28 mouse cellular contexts compared by ENCODE assay signal in genomic region chr7:106733717-106734116, GRCm38 (mm10). TPM values are rescaled to one million over a fixed set of nuclear protein-coding genes. Genes with fewer than 3 reads are reported as not detected.
DNase-seq lines count a peak whose midpoint lies in the region; ATAC-seq and TF ChIP-seq lines count a peak whose summit lies in the region.
"Had no signal": no experiment of that assay in that cellular context is flagged by ENCODE, and none has a peak within 500 bp of the region (broad histone marks: within the 10 kb centered on the region; RNA-seq: fewer than 3 reads in every experiment).

No protein-coding gene starts in this region.

- 17% methylated on average over 2 of the region's 2 CpGs for WGBS in intestine, embryonic 15.5 days
- 24% methylated on average over 2 of the region's 2 CpGs for WGBS in intestine, embryonic 16.5 days
- WGBS in intestine, postnatal 0 days: 12% methylated on average over 2 of the region's 2 CpGs
- 10% methylated on average over 2 of the region's 2 CpGs for WGBS in large intestine, adult 2 months

- H3K27ac ChIP-seq in intestine, embryonic 15.5 days: no peak overlapping the region
- no peak overlapping the region for H3K27ac ChIP-seq in intestine, embryonic 16.5 days (ENCODE audit: low read length)
- no peak overlapping the region for H3K27ac ChIP-seq in intestine, postnatal 0 days (ENCODE audit: low read depth, low read length)

- no peaks in the 10 kb centered on the region for H3K27me3 ChIP-seq in intestine, embryonic 15.5 days (replicated peaks)
- H3K27me3 ChIP-seq in intestine, embryonic 16.5 days (replicated peaks; ENCODE audit: control insufficient read depth, insufficient read depth, low read length): no peaks in the 10 kb centered on the region
- H3K27me3 ChIP-seq in intestine, postnatal 0 days (replicated peaks; ENCODE audit: control insufficient read depth, insufficient read depth, low read length): peaks cover 10% of the 10 kb centered on the region; the same call in 1 of the 2 replicates
- H3K27me3 ChIP-seq: CH12.LX had no signal

- H3K4me1 ChIP-seq in intestine, embryonic 15.5 days (replicated peaks): no peaks in the 10 kb centered on the region
- H3K4me1 ChIP-seq in intestine, embryonic 16.5 days (ENCODE audit: control insufficient read depth, insufficient read depth, low read length): 0 out of 2 replicates have a peak, but pooled peaks cover 3% of the 10 kb centered on the region
- H3K4me1 ChIP-seq in intestine, postnatal 0 days (replicated peaks; ENCODE audit: control insufficient read depth, insufficient read depth, low read length): no peaks in the 10 kb centered on the region

- H3K9me3 ChIP-seq in intestine, embryonic 15.5 days: no peaks in the 10 kb centered on the region
- no peaks in the 10 kb centered on the region for H3K9me3 ChIP-seq in intestine, embryonic 16.5 days (ENCODE audit: control insufficient read depth, low read length)
- no peaks in the 10 kb centered on the region for H3K9me3 ChIP-seq in intestine, postnatal 0 days (ENCODE audit: control insufficient read depth)
- H3K9me3 ChIP-seq: G1E had no signal

- peak; percentile 14 for DNase-seq in large intestine, adult 2 months (ENCODE audit: low read depth, low spot score)
- no peak for DNase-seq in left cerebral cortex, adult 8-10 months (ENCODE audit: low spot score in 2 of 2)
- no peak for DNase-seq in adrenal gland, postnatal 10 days
- no peak for DNase-seq in left cerebral cortex, adult 18-20 months (ENCODE audit: low spot score in 2 of 2)
- no peak for DNase-seq in right cerebral cortex, postnatal 10 days (ENCODE audit: low spot score in 2 of 2)
- DNase-seq: adrenal gland, adult 2 months; adrenal gland, adult 8-10 months; adrenal gland, postnatal 14 days; adrenal gland, postnatal 25 days; adrenal gland, postnatal 36 days; B cell, adult 2 months; cerebellum, adult 11 months; cerebellum, adult 11-12 months; cerebellum, adult 18-20 months had no signal

- no peaks in the 10 kb centered on the region for H3K36me3 ChIP-seq in intestine, embryonic 15.5 days
- no peaks in the 10 kb centered on the region for H3K36me3 ChIP-seq in intestine, embryonic 16.5 days (ENCODE audit: control insufficient read depth, insufficient read depth, low read length)
- H3K36me3 ChIP-seq in intestine, postnatal 0 days (ENCODE audit: control insufficient read depth, insufficient read depth): no peaks in the 10 kb centered on the region
- H3K36me3 ChIP-seq: G1E had no signal

- TF ChIP-seq CTCF in intestine, postnatal 0 days (IDR thresholded peaks at IDR 0.05; ENCODE audit: low read depth): no peak

- no peak overlapping the region for H3K4me3 ChIP-seq in intestine, embryonic 15.5 days (replicated peaks)
- no peak overlapping the region for H3K4me3 ChIP-seq in intestine, embryonic 16.5 days (ENCODE audit: low read length)
- no peak overlapping the region for H3K4me3 ChIP-seq in intestine, postnatal 0 days (ENCODE audit: low read depth, low read length)

- no peak overlapping the region for H3K9ac ChIP-seq in intestine, embryonic 15.5 days
- H3K9ac ChIP-seq in intestine, embryonic 16.5 days (ENCODE audit: low read depth, low read length): no peak overlapping the region
- H3K9ac ChIP-seq in intestine, postnatal 0 days (ENCODE audit: low read depth, low read length): no peak overlapping the region

- no peak overlapping the region for H3K4me2 ChIP-seq in intestine, embryonic 15.5 days (replicated peaks)
- H3K4me2 ChIP-seq in intestine, embryonic 16.5 days (ENCODE audit: low read depth, low read length): no peak overlapping the region
- no peak overlapping the region for H3K4me2 ChIP-seq in intestine, postnatal 0 days (replicated peaks; ENCODE audit: low read depth)

- ATAC-seq in intestine, embryonic 15.5 days: peak; percentile 86
- ATAC-seq in intestine, embryonic 16.5 days: peak; percentile 93
- ATAC-seq in intestine, postnatal 0 days: 0 out of 2 replicates have a peak, but pooled peaks have one; percentile 49
- ATAC-seq: activated CD4-positive, CD25-positive, alpha-beta regulatory T cell, adult 4 months; CD4-positive, CD25-positive, alpha-beta regulatory T cell, adult 4 months; Patski had no signal

RNA-seq across cellular contexts. Expression of gene Olfr697, which starts 8.5 kb away (rescaled TPM):
- not detected in 2 replicates for polyA plus RNA-seq in intestine, embryonic 15.5 days (2015; fragmentation: Nextera tagmentation; extraction: Ambion mirVana)
- polyA plus RNA-seq in intestine, embryonic 16.5 days (2015; fragmentation: Nextera tagmentation; extraction: Ambion mirVana): not detected in 2 replicates
- not detected in 2 replicates for polyA plus RNA-seq in intestine, postnatal 0 days (2015; fragmentation: Nextera tagmentation; extraction: Ambion mirVana)
- polyA plus RNA-seq in large intestine, adult 2 months (2012; rRNA removed): not detected in 2 replicates
- total RNA-seq in left cerebral cortex, adult 8-10 months (2022): not detected
- not detected for total RNA-seq in adrenal gland, postnatal 10 days (2021)
- not detected for total RNA-seq in left cerebral cortex, adult 18-20 months (2021)
- total RNA-seq: adrenal gland, adult 18-20 months; adrenal gland, adult 2 months; adrenal gland, adult 8-10 months; adrenal gland, postnatal 14 days; adrenal gland, postnatal 25 days; adrenal gland, postnatal 36 days; adrenal gland, postnatal 4 days; CH12.LX; ES-E14; MEL had no signal
- polyA plus RNA-seq: activated CD4-positive, CD25-positive, alpha-beta regulatory T cell, adult 4 months; adrenal gland, adult 2 months; brain, embryonic 14.5 days; C2C12; CD4-positive, CD25-positive, alpha-beta regulatory T cell, adult 4 months; G1E; Patski had no signal

RNA-seq across cellular contexts. Expression of gene Olfr695, which starts 17.5 kb away (rescaled TPM):
- polyA plus RNA-seq in intestine, embryonic 15.5 days (2015; fragmentation: Nextera tagmentation; extraction: Ambion mirVana): not detected in 2 replicates
- not detected in 2 replicates for polyA plus RNA-seq in intestine, embryonic 16.5 days (2015; fragmentation: Nextera tagmentation; extraction: Ambion mirVana)
- polyA plus RNA-seq in intestine, postnatal 0 days (2015; fragmentation: Nextera tagmentation; extraction: Ambion mirVana): not detected in 2 replicates
- polyA plus RNA-seq in large intestine, adult 2 months (2012; rRNA removed): not detected in 2 replicates
- not detected for total RNA-seq in left cerebral cortex, adult 8-10 months (2022)
- not detected for total RNA-seq in adrenal gland, postnatal 10 days (2021)
- not detected for total RNA-seq in left cerebral cortex, adult 18-20 months (2021)
- total RNA-seq: adrenal gland, adult 18-20 months; adrenal gland, adult 2 months; adrenal gland, adult 8-10 months; adrenal gland, postnatal 14 days; adrenal gland, postnatal 25 days; adrenal gland, postnatal 36 days; adrenal gland, postnatal 4 days; CH12.LX; ES-E14; MEL had no signal
- polyA plus RNA-seq: activated CD4-positive, CD25-positive, alpha-beta regulatory T cell, adult 4 months; adrenal gland, adult 2 months; brain, embryonic 14.5 days; C2C12; CD4-positive, CD25-positive, alpha-beta regulatory T cell, adult 4 months; G1E; Patski had no signal

RNA-seq across cellular contexts. Expression of gene Olfr698, which starts 21.5 kb away (rescaled TPM):
- not detected in 2 replicates for polyA plus RNA-seq in intestine, embryonic 15.5 days (2015; fragmentation: Nextera tagmentation; extraction: Ambion mirVana)
- polyA plus RNA-seq in intestine, embryonic 16.5 days (2015; fragmentation: Nextera tagmentation; extraction: Ambion mirVana): not detected in 2 replicates
- not detected in 2 replicates for polyA plus RNA-seq in intestine, postnatal 0 days (2015; fragmentation: Nextera tagmentation; extraction: Ambion mirVana)
- not detected in 2 replicates for polyA plus RNA-seq in large intestine, adult 2 months (2012; rRNA removed)
- under 1 TPM in 1 of 4 experiments, not detected in 3; 0.42 TPM for total RNA-seq in left cerebral cortex, adult 8-10 months (2022)
- total RNA-seq in adrenal gland, postnatal 10 days (2021): not detected
- total RNA-seq in left cerebral cortex, adult 18-20 months (2021): not detected
- total RNA-seq: adrenal gland, adult 18-20 months; adrenal gland, adult 2 months; adrenal gland, adult 8-10 months; adrenal gland, postnatal 14 days; adrenal gland, postnatal 25 days; adrenal gland, postnatal 36 days; adrenal gland, postnatal 4 days; CH12.LX; ES-E14; MEL had no signal
- polyA plus RNA-seq: adrenal gland, adult 2 months; brain, embryonic 14.5 days; C2C12; G1E; Patski had no signal

RNA-seq across cellular contexts. Expression of gene Olfr694, which starts 42.1 kb away (rescaled TPM):
- polyA plus RNA-seq in intestine, embryonic 15.5 days (2015; fragmentation: Nextera tagmentation; extraction: Ambion mirVana): not detected in 2 replicates
- polyA plus RNA-seq in intestine, embryonic 16.5 days (2015; fragmentation: Nextera tagmentation; extraction: Ambion mirVana): not detected in 2 replicates
- not detected in 2 replicates for polyA plus RNA-seq in intestine, postnatal 0 days (2015; fragmentation: Nextera tagmentation; extraction: Ambion mirVana)
- polyA plus RNA-seq in large intestine, adult 2 months (2012; rRNA removed): not detected in 2 replicates
- total RNA-seq in left cerebral cortex, adult 8-10 months (2022): not detected
- not detected for total RNA-seq in adrenal gland, postnatal 10 days (2021)
- total RNA-seq in left cerebral cortex, adult 18-20 months (2021): not detected
- total RNA-seq: adrenal gland, adult 18-20 months; adrenal gland, adult 2 months; adrenal gland, adult 8-10 months; adrenal gland, postnatal 14 days; adrenal gland, postnatal 25 days; adrenal gland, postnatal 36 days; adrenal gland, postnatal 4 days; CH12.LX; ES-E14; MEL had no signal
- polyA plus RNA-seq: activated CD4-positive, CD25-positive, alpha-beta regulatory T cell, adult 4 months; adrenal gland, adult 2 months; brain, embryonic 14.5 days; C2C12; CD4-positive, CD25-positive, alpha-beta regulatory T cell, adult 4 months; G1E; Patski had no signal

RNA-seq across cellular contexts. Expression of gene Olfr693, which starts 53.3 kb away (rescaled TPM):
- not detected in 2 replicates for polyA plus RNA-seq in intestine, embryonic 15.5 days (2015; fragmentation: Nextera tagmentation; extraction: Ambion mirVana)
- not detected in 2 replicates for polyA plus RNA-seq in intestine, embryonic 16.5 days (2015; fragmentation: Nextera tagmentation; extraction: Ambion mirVana)
- not detected in 2 replicates for polyA plus RNA-seq in intestine, postnatal 0 days (2015; fragmentation: Nextera tagmentation; extraction: Ambion mirVana)
- polyA plus RNA-seq in large intestine, adult 2 months (2012; rRNA removed): not detected in 2 replicates
- total RNA-seq in left cerebral cortex, adult 8-10 months (2022): not detected
- total RNA-seq in adrenal gland, postnatal 10 days (2021): not detected
- not detected for total RNA-seq in left cerebral cortex, adult 18-20 months (2021)
- total RNA-seq: adrenal gland, adult 18-20 months; adrenal gland, adult 2 months; adrenal gland, adult 8-10 months; adrenal gland, postnatal 14 days; adrenal gland, postnatal 25 days; adrenal gland, postnatal 36 days; adrenal gland, postnatal 4 days; CH12.LX; ES-E14; MEL had no signal
- polyA plus RNA-seq: activated CD4-positive, CD25-positive, alpha-beta regulatory T cell, adult 4 months; adrenal gland, adult 2 months; C2C12; CD4-positive, CD25-positive, alpha-beta regulatory T cell, adult 4 months; G1E; Patski had no signal
